Mouse (Mus musculus) layer of hippocampus, postnatal 10 days (tissue): ENCODE data around the gene Pdcd4. TPM values are rescaled to one million over a fixed set of nuclear protein-coding genes. Genes with fewer than 3 reads are reported as not detected.
"Not testable (repeated sequence)": the region's sequence is repeated elsewhere in the genome, so short reads cannot be mapped to it uniquely, and the experiment has no call there.

ENCODE experiments used
- DNase-seq, 2 experiments: peaks; one replicate each; pipeline ENCODE4 v3.0.0; 2021; ENCODE audit warnings: low spot score in 2 of 2
- total RNA-seq, 2 experiments: library from RNA; stranded (reverse); gene quantifications; 2 replicates each; pipeline ENCODE4 v1.2.3; 2021

Gene Pdcd4
- total RNA-seq, 2 experiments from 2014 or later = 110 to 118 TPM

DNA sequence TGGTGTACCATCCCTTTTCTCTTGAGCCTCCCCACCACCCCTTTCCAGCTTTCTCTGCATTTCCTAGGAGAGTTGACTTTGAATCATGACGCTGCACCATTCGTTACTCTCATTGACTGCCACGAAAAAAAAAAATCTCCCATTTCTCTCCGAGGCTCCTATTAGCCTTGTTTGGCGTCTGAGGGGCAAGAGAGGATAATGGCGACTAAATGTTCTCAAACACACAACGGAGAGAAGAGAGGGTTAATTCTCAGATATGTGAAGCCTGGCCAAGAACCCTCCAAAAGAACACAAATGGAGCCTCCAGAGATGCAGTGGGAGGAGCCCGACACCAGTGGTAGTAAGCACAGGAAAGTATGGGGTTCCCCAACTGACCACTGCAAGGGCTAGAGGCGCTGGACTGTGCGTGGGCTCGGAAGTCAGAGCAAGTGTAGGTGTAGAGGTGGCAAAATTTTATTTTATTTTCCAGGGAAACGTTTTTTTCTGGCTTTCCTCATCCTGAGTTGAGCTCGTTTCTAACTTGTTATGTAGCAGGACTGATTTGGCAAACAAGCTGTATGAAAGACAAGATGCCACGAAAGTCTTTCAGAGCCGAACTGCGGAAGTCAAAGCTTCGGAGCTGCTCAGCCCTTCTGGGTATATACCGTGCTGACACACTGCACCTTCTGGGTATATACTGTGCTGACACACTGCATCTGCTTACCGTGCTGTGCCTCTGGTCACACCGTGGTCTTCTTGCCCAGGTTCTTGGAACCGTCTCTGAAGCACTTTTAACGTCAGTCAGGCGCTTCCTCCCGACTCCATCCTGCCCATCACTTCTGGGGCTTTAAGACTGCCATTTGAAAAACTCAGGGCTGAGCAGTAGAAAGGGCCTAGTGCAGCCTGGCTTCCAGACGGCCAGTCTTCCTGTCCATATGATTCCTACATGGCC is 7.2 kb downstream of the Pdcd4 start:
- DNase-seq = no peak

DNA sequence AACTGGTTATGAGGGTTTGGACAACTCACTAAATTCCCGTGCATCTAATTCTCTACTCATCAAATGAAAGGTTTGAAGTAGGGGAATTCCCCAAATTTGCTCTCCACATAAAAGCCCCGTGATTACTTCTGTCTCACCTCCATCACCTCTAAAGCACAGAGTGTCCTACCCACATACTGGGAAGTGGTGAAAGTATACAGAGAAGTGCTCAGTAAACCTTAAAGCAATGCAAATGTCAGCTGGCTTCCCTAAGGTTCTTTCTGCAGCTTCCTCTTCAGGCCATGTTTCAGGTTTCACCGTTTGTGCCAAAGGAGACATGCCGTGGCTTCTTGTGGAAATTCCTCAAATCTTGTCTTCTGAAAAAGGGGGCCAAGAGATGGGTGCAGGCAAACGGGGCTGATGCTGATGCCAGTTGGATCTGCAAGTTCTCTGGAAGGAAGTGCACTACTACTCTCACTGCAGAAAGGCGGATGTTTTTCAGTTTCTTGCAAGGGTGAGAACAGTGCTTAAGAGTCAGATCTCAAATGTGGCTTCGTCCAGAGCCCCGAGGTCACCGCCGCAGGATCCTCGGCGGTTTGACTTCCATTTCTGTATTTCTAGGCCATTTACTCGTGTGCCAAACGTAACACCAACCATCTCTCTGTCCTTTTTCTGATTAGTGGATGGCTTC is 8.0 kb downstream of the Pdcd4 start:
- DNase-seq = no peak

DNA sequence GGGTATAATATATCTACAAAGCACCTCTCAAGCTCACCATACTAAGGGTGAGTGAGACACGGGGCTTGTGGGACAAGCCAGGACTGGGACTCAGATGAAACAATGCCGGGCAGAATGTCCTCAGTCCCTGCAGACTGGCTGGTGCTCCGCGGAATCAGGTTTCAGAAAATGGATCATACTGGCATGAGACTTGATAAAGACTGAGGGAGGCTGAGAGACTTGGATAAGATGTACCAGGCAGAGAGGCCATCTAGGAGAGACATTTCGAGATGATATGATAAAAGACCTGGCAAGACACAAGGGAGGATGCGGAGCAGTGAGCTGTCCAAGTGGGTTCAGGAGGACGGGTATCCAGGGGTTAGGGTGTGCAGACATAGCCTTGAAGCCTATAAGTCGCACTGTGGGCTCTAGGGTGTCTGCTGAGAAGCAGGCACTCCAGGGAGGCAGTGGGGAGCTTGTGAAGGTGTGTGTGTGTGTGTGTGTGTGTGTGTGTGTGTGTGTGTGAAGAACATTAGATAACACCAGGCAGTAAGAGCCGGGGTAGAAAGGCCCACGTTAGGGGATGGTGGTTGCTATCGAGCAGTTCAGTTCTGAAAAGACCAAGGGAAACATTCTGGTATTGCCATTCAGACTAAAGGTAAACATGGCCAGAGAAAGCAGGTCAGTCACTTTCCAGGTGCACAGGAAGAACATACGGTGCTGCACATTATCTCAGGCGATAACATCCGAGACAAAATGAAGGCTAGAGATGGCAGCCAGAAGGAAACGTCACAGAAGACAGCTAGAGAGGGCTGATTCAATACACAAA is 10.1 kb downstream of the Pdcd4 start:
- peak in 1 of 2 experiments; percentile 13 for DNase-seq

DNA sequence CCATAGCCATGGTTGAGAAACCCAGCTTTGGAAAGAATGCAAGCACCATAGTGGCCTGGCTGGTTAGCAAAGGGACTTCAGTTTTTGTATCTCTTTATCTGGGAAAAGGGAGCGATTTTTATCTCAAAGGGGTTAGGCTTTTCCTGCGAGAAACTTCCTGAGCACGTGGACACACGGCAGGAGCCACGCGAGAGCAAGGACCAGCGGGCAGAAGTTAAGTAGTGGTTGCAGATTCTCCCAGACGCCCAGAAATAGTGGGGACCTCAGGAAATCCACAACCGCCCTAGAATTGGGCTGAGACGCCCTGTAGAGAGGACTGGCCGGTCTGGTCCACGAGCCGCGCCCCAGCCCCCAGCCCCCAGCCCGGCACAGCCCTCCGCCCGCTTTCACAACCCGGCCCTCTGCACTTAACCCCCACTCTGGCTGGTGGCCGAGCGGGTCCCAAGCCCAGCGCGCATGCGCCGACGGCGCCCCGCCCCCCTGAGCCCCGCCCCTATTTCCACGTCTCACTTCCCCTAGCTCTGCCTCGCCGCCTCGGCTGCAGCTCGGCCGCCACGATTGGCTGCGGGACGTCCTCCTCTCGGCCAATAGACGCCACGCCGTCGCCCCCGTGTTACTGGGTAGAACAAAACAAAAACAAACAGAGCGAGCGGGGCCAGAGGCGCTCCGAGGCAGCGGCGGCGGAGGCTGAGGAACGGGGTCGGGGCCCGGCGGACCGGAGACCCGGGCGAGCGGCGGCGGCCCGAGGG is 10.9 kb downstream of the Pdcd4 start:
- peak; percentile 92 to 95 for DNase-seq

DNA sequence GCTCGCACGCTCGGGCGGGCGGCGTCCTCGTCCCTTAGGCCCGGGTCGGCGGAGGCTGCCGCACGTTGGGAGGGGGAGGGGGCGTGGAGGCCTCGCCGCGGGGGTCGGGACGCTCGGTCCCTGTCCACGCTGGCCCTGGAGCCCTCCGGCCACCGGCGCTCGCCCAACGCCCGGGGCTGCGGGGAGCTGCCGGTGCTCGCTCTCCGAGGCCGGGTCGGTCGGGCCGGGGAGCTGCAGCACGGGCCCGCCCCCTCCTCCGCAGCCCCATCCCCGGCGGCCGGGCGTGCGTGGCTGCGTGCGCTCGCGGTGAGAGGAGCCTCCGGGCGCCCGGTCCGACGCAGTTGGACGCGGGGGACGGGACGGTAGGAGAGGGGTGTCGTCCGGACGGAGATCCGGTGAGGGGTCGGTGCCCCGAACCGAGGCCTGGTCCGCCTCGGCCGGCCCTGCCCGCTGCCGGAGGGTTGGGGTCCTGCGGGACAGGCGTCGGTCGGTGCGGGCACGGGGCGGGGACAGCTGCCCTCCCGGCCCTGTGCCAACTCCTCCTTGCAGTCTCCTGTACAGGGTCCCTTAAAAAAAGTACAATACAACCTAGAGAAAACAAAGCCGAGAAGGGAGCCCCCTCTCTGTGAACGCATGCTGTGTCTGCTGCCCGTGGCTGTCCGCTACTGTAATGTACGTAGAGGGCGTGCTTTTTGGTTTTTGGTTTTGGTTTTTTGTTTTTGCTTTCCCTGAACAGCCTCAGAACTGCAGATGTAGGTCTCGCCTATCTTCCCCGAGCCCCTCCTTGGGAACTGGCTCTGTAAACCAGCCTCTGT is 11.7 kb downstream of the Pdcd4 start:
- DNase-seq = peak; percentile 57 to 72

DNA sequence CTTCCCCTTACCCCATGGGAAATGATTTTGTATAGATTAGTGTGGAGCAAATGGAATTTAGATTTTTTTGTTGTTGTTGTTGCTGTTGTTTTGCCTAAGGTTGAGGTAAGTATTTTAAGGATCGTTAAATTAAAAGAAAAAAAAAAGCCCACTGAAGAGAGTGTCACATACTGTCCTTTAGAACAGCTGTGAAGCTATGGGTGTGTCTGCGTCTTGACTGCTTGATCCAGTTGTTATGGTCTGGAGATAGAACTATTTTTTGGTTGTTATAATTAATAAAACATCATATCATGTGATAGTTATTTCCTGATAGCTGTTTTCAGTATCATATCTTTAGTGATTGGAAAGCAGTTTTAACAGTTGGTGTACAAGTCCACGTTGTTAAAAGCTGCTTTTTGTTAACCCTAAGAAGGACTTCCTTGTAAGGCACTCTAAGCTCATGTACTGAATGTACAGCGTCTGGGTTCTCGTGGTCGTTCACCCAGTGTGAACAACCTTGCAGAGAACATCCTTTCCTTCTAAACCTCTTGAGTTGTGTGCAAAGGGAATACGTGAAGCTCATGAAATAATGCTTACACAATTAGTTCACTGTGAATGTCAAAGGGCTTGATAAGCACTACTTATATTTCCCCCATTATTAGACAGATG is 12.9 kb downstream of the Pdcd4 start:
- DNase-seq = no peak

DNA sequence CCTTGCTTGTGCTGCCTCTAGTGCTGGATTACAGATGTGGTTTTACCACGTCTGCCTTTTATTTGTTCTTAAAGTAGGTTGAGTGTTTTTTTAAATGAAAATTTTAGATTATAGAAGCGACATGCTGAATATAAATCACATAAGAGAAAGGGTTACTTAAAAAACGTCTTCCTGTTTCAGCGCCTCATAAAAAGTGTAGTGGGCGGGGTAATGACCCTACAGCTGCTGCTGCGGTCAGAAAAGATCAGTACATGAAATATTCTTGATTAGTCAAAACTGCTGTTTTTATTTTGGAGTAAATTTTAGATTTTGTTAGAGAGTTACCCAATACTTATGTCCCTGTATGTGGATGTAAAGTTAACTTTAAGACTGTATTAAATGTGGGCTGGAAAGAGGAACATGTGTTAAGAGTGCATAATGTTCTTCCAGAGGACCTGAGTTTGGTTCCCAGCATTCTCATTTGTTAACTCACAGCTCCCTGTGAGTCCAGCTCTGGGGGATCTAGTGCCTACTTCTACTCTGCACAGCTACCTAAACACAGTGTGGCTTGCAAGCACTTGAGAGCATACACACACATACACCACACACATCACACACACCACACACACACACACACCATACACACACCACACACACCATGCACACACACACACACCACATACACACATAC is 14.1 kb downstream of the Pdcd4 start:
- no peak for DNase-seq

DNA sequence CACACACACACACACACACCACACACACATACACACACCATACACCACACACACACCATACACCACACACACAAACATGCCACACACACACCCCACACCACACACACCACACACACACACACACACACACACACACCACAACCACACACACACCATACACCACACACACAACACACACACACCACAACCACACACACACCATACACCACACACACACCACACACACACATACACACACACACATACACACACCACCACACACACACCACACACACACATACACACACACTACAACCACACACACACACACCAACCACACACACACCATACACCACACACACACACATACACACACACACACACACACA is 14.7 kb downstream of the Pdcd4 start:
- not testable (repeated sequence) for DNase-seq

DNA sequence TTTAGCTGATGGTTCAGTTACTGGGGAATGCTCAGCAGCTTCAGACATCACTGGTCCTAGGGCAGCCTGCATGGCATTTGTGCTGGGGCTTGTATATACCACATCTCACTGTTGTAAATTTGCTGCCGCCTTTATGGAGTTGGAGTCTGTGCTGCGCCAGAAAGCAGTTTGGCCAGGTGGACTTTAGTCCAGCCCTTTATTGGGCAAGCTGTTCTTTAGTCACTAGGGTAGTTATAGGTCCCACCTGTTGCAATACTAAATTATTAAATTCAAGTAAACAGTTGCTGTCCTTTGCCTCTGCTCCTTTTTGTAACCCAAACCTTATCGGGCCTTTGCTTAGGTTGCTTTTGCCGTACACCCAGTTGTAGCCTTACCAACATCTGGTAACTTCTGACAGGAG is 22.9 kb downstream of the Pdcd4 start:
- DNase-seq = no peak

DNA sequence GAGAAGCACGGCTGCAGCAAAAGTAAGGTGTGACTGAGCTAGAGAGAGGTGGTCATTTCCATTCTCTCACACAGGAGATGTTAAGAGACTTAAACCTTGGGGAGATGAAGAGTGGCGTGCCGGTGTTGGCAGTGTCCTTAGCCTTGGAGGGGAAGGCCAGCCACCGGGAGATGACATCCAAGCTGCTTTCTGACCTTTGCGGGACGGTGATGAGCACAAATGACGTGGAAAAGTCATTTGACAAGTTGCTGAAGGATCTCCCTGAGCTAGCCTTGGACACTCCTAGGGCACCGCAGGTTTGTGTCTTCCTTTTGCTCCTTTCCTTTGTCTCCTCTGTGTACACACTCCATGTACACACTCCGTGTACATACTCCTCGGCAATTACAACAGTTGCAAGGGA is 27.5 kb downstream of the Pdcd4 start:
- peak in 1 of 2 experiments; percentile 5 for DNase-seq

DNA sequence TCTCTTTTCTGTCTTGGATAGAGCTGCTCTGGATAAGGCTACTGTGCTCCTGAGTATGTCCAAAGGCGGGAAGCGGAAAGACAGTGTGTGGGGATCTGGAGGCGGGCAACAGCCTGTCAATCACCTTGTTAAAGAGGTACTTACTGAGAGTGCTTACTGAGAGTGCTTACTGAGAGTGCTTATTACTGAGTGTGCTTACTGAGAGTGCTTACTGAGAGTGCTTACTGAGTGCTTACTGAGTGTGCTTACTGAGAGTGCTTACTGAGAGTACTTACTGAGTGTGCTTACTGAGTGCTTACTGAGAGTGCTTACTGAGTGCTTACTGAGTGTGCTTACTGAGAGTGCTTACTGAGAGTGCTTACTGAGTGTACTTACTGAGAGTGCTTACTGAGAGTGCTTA is 30.0 kb downstream of the Pdcd4 start:
- DNase-seq = peak in 1 of 2 experiments; percentile 1

DNA sequence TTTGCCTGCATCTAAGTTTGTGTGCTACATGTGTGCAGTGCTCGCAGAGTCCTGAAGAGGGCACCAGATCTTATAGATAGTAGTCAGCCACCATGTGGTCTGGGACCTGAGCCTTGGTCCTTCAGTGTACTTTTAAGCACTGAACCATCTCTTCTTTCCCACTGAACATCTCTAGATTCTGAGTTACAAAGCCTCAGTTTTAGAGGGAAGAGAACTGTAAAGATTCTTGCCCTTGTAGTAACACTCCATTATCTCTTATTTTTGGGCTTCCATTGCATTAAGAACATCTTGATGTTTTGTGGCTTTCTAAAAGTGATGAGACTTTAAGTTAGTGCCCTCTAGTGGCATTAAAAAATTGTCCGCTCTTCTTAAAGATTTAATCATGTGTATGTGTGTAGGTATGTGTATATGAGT is 33.3 kb downstream of the Pdcd4 start:
- DNase-seq = no peak

DNA sequence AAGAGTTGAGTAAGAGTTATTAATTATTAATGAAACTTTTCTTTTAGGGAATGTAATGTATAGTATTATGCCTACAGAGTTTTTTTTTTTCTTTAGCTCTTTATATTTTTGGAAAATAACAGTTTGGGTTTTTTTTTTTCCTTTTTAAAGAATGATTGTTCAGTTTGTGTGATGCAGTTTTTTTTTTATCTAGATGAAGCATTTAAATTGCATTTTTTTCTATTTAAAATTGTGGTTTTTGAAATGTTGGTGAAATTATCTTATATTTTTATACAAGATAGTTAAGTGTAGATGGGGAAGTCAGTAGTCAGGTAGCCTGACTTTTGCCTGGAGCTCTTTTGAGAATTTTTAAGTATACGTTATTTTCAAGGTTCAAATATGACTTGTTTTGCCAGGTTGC is 34.7 kb downstream of the Pdcd4 start:
- no peak for DNase-seq

DNA sequence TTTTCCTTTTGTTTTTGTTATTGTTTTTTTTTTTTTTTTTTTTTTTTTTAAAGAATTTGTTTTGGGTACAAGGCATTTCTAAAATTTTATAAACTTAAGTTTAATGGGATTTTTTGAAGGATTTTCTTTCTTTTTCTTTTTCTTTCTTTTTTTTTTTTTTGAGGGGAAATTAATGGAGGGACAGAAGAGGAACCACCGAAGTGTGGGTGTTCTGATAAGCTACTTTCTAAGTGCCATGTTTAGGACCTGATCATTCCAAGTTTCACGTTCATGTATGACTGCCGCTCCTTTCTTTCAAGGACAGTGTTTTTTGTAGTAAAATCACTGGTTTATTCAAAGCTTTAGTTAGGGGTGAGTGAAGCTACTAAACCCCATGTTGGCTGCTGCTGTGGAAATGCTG is 37.2 kb downstream of the Pdcd4 start:
- DNase-seq = no peak

DNA sequence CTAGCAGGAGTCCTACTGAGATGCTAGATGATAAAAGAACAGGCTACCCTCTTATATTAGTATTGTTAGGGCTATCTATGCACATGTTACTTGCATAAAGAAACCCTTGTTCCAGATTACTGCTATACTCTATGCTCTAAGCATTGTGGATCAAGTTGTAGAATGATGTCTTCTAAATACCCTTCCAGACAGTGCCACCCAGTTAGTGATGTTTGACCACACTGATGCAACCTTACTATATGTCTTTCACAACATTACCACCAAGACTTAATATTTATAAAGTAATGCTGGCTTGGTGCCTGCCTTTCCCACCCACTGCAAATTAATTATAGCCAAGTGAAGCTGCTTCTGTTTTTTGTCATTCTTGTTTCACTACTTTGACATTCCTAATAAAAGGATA is 41.0 kb downstream of the Pdcd4 start:
- no peak for DNase-seq

DNA sequence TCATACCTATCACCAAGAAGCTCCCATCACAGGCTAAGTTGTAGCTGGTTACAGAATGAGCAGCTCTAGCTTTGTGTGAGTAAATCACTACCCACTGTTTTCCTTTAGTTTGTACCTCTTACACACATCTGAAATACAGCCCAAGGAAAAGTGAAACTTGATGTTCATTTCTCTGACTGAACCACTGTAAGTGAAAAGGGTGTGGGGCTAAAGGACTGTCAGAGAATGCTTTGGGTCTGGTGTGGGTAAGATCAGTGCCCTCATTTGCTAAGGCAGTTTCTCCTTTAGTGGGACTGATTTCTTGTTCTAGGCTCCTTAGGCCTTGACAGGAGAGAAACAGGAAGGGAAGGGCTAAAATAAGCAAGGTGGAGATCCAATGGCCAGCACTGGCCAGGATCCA is 42.0 kb downstream of the Pdcd4 start:
- no peak for DNase-seq

DNA sequence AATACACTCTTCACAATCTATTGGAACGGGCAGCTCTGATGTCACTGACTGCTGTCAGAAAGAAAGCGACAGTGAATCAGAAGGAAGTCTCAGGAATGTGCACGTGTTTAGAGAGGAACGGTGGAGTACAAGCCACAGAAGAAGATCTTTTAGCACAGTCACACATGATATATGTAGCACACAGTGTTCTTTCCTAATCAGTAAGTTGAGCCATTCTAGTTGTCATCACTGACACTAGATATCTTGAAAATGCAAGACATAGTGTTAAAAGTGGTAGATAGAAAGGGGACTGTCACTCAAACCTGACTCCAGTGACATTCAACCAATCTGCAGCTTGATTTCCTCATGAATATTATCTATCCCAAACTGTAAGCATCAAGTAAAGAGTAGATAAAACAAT is 47.4 kb downstream of the Pdcd4 start:
- no peak for DNase-seq

DNA sequence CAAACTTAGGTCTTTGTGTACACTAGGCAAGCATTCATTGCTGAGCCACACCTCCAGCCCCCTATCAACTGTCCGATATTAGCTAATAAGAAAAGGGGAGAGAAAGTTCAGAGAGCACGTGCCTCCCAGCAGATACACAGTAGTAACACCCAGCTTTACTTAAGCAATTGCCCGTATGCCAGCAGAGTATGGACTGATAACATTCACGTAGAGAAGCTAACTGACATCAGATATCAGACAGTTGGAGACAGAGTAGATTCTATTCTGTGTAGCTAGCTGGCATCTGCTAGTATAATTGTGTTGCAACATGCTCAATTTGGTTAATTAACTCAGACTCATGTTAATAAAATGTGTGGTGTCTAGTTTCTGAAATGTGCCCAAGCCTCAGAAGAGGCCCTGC is 49.1 kb downstream of the Pdcd4 start:
- no peak for DNase-seq

DNA sequence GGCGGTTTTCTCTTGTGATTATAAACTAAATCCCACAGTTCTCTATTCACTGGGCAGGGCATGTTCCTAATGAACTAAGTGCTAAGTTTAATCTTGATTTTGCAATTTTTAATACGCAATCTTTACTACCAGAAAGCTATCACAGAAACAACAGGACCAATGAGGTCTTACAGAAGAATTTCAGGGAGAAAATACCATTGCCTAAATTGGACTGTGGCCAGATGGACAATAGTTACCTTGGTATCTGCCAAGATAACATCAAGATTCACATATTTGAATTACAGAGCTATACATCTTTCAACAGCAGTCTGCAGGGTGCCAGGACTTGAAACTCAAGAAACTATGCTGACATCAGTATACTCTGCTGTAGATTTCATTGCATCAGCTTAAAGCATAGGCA is 50.3 kb downstream of the Pdcd4 start:
- no peak for DNase-seq
